Mouse (Mus musculus): ENCODE measurements at regions not wholly inside any gene's neighbourhood (a gene's known extent, or its start where the extent isn't known, plus 50 kb on each side); places are given as distances from the start of the nearest gene placed in this dataset.

DNA sequence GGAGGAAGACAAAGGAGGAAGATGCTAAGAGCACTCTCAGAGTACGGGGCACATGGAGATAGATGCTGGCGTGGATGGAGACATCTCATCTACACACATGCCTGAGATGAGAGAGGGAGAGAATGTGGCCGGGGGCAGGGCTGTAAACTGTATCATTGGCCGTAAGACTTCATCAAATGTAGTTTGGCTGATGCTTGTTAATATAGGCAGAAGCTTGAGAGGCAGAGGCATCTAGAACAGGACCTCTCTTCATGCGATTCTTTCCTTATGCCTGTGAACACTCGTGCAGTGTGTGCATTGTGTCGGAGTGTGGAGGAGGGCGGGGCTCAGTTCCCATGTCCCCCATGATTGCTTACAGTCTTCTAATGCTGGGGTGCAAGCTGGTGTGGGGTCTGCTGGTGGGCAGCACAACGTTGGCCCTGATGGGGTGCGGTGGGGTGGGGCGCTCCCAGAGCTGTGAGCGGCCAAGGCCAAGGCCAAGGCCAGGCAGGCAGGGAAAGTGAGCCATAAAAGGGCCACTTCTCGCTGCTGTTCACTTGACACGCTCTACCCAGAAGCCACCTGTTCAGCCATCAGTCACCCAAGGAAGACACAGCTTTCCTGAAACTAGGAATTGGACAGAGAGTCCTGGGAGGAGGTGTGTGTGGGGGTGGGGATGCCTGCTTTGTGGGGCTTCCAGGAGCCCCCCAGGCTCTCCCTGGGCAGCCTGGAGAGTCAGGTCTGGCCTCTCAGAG lies 51.7 kb upstream of the Casz1 start:
- TF ChIP-seq POLR2A (IDR thresholded peaks at IDR 0.05; ENCODE audit: extremely low read depth, insufficient read depth, low read length) (no peak), CTCF (IDR thresholded peaks at IDR 0.05; ENCODE audit: extremely low read depth, insufficient read depth, low read length) (no peak)

Measured in cortical plate, adult 2 months (tissue).